Mouse (Mus musculus): ENCODE results near the gene Chmp2a. TPM values are rescaled to one million over a fixed set of nuclear protein-coding genes. Genes with fewer than 3 reads are reported as not detected.

The Chmp2a gene
- polyA plus RNA-seq, 1 experiment from 2014 or later = 132 TPM

GRCm38 (mm10) chr7:13043445-13044253, 9.0 kb upstream of the Chmp2a start:
- Histone ChIP-seq H3K4me2 (ENCODE audit: low read depth, low read length) (peak overlapping the region; percentile 67), H3K4me1 (ENCODE audit: insufficient read depth) (peaks cover 18% of the 10 kb centered on the region), H3K27me3 (ENCODE audit: insufficient read depth, low read length) (peaks cover 27% of the 10 kb centered on the region), H3K9me3 (ENCODE audit: low read length) (no peaks in the 10 kb centered on the region), H3K36me3 (replicated peaks; ENCODE audit: insufficient read depth, low read length) (no peaks in the 10 kb centered on the region), H3K9ac (replicated peaks) (peak overlapping the region; percentile 39; the same call in 1 of the 2 replicates), H3K4me3 (ENCODE audit: low read depth, low read length) (peak overlapping the region; percentile 43), H3K27ac (ENCODE audit: low read depth) (no peak overlapping the region)
- WGBS (ENCODE audit: insufficient replicate concordance) = 7% methylated on average over 80 of the region's 88 CpGs
- DNase-seq (no peak), ATAC-seq (peak; percentile 21; the same call in 1 of the 2 replicates)
- TF ChIP-seq CTCF (IDR thresholded peaks at IDR 0.05; ENCODE audit: low read depth) = no peak
- no peak for TF ChIP-seq EP300 (IDR thresholded peaks at IDR 0.05; ENCODE audit: low read depth)

GRCm38 (mm10) chr7:13043120-13043444, 8.5 kb upstream of the Chmp2a start:
- peak overlapping the region; percentile 43; the same call in 1 of the 2 replicates for H3K4me3 ChIP-seq (ENCODE audit: low read depth, low read length)
- H3K36me3 ChIP-seq (replicated peaks; ENCODE audit: insufficient read depth, low read length) = no peaks in the 10 kb centered on the region
- DNase-seq (no peak), ATAC-seq (no peak)
- 61% methylated on average over 16 of the region's 16 CpGs for WGBS (ENCODE audit: insufficient replicate concordance)
- H3K4me2 ChIP-seq (ENCODE audit: low read depth, low read length) = peak overlapping the region; percentile 67; the same call in 1 of the 2 replicates
- no peak overlapping the region for H3K9ac ChIP-seq (replicated peaks)
- no peak for TF ChIP-seq CTCF (IDR thresholded peaks at IDR 0.05; ENCODE audit: low read depth)
- TF ChIP-seq EP300 (IDR thresholded peaks at IDR 0.05; ENCODE audit: low read depth) = no peak
- no peak overlapping the region for H3K27ac ChIP-seq (ENCODE audit: low read depth)
- peaks cover 20% of the 10 kb centered on the region for H3K4me1 ChIP-seq (ENCODE audit: insufficient read depth)
- no peaks in the 10 kb centered on the region for H3K9me3 ChIP-seq (ENCODE audit: low read length)
- peaks cover 27% of the 10 kb centered on the region for H3K27me3 ChIP-seq (ENCODE audit: insufficient read depth, low read length)

GRCm38 (mm10) chr7:13042511-13042910, 7.9 kb upstream of the Chmp2a start:
- DNase-seq = no peak
- TF ChIP-seq EP300 (IDR thresholded peaks at IDR 0.05; ENCODE audit: low read depth) = no peak
- no peak for TF ChIP-seq CTCF (IDR thresholded peaks at IDR 0.05; ENCODE audit: low read depth)
- Histone ChIP-seq H3K9ac (replicated peaks) (no peak overlapping the region), H3K27me3 (ENCODE audit: insufficient read depth, low read length) (peaks cover 27% of the 10 kb centered on the region), H3K9me3 (ENCODE audit: low read length) (no peaks in the 10 kb centered on the region), H3K4me1 (ENCODE audit: insufficient read depth) (peaks cover 20% of the 10 kb centered on the region), H3K4me3 (ENCODE audit: low read depth, low read length) (no peak overlapping the region), H3K27ac (ENCODE audit: low read depth) (no peak overlapping the region), H3K36me3 (replicated peaks; ENCODE audit: insufficient read depth, low read length) (no peaks in the 10 kb centered on the region), H3K4me2 (ENCODE audit: low read depth, low read length) (no peak overlapping the region)
- 72% methylated on average over 6 of the region's 6 CpGs for WGBS (ENCODE audit: insufficient replicate concordance)
- no peak for ATAC-seq

- H3K4me3 ChIP-seq (ENCODE audit: low read depth, low read length) = no peak overlapping the region
- TF ChIP-seq CTCF (IDR thresholded peaks at IDR 0.05; ENCODE audit: low read depth) (no peak), EP300 (IDR thresholded peaks at IDR 0.05; ENCODE audit: low read depth) (no peak)
- ATAC-seq = no peak
- no peak overlapping the region for H3K4me2 ChIP-seq (ENCODE audit: low read depth, low read length)
- H3K36me3 ChIP-seq (replicated peaks; ENCODE audit: insufficient read depth, low read length) = peaks cover 3% of the 10 kb centered on the region; the same call in 1 of the 2 replicates
- no peaks in the 10 kb centered on the region for H3K9me3 ChIP-seq (ENCODE audit: low read length)
- DNase-seq = no peak
- no peak overlapping the region for H3K9ac ChIP-seq (replicated peaks)
- peaks cover 28% of the 10 kb centered on the region for H3K4me1 ChIP-seq (ENCODE audit: insufficient read depth)
- H3K27ac ChIP-seq (ENCODE audit: low read depth) = no peak overlapping the region
- peaks cover 27% of the 10 kb centered on the region for H3K27me3 ChIP-seq (ENCODE audit: insufficient read depth, low read length)
- 85% methylated on average over 1 of the region's 1 CpGs for WGBS (ENCODE audit: insufficient replicate concordance)
Observed at GRCm38 (mm10) chr7:13041256-13041655, 6.6 kb upstream of the Chmp2a start.

GRCm38 (mm10) chr7:13039181-13039580, 4.6 kb upstream of the Chmp2a start:
- H3K36me3 ChIP-seq (replicated peaks; ENCODE audit: insufficient read depth, low read length) = peaks cover 15% of the 10 kb centered on the region
- no peak for DNase-seq
- no peak for ATAC-seq

GRCm38 (mm10) chr7:13038621-13039169, 4.1 kb upstream of the Chmp2a start:
- peaks cover 39% of the 10 kb centered on the region for H3K4me1 ChIP-seq (ENCODE audit: insufficient read depth)
- TF ChIP-seq EP300 (IDR thresholded peaks at IDR 0.05; ENCODE audit: low read depth) (no peak), CTCF (IDR thresholded peaks at IDR 0.05; ENCODE audit: low read depth) (no peak)
- ATAC-seq = no peak

More at GRCm38 (mm10) chr7:13039181-13039580, 4.6 kb upstream of the Chmp2a start:
- Histone ChIP-seq H3K9ac (replicated peaks) (peak overlapping the region; percentile 100; the same call in 1 of the 2 replicates), H3K4me2 (ENCODE audit: low read depth, low read length) (peak overlapping the region; percentile 85), H3K4me3 (ENCODE audit: low read depth, low read length) (peak overlapping the region; percentile 85), H3K27ac (ENCODE audit: low read depth) (peak overlapping the region; percentile 100), H3K4me1 (ENCODE audit: insufficient read depth) (peaks cover 39% of the 10 kb centered on the region), H3K9me3 (ENCODE audit: low read length) (no peaks in the 10 kb centered on the region), H3K27me3 (ENCODE audit: insufficient read depth, low read length) (peaks cover 16% of the 10 kb centered on the region)
- WGBS (ENCODE audit: insufficient replicate concordance) = 42% methylated on average over 1 of the region's 1 CpGs
- TF ChIP-seq EP300 (IDR thresholded peaks at IDR 0.05; ENCODE audit: low read depth) (no peak), CTCF (IDR thresholded peaks at IDR 0.05; ENCODE audit: low read depth) (no peak)

More at GRCm38 (mm10) chr7:13038621-13039169, 4.1 kb upstream of the Chmp2a start:
- peaks cover 11% of the 10 kb centered on the region for H3K27me3 ChIP-seq (ENCODE audit: insufficient read depth, low read length)
- H3K27ac ChIP-seq (ENCODE audit: low read depth) = peak overlapping the region; percentile 100
- peaks cover 15% of the 10 kb centered on the region for H3K36me3 ChIP-seq (replicated peaks; ENCODE audit: insufficient read depth, low read length)
- peak overlapping the region; percentile 85 for H3K4me2 ChIP-seq (ENCODE audit: low read depth, low read length)
- peak overlapping the region; percentile 85 for H3K4me3 ChIP-seq (ENCODE audit: low read depth, low read length)
- no peaks in the 10 kb centered on the region for H3K9me3 ChIP-seq (ENCODE audit: low read length)
- no peak for DNase-seq
- 12% methylated on average over 15 of the region's 15 CpGs for WGBS (ENCODE audit: insufficient replicate concordance)
- peak overlapping the region; percentile 100 for H3K9ac ChIP-seq (replicated peaks)

Measured in liver, postnatal 0 days (tissue).